Mouse (Mus musculus): Measurements from ENCODE around the gene Tyw5. TPM values are rescaled to one million over a fixed set of nuclear protein-coding genes. Genes with fewer than 3 reads are reported as not detected.

Tyw5 gene
- total RNA-seq (2023), result 10 to 100 TPM; 12.5 to 19.6 TPM

DNA sequence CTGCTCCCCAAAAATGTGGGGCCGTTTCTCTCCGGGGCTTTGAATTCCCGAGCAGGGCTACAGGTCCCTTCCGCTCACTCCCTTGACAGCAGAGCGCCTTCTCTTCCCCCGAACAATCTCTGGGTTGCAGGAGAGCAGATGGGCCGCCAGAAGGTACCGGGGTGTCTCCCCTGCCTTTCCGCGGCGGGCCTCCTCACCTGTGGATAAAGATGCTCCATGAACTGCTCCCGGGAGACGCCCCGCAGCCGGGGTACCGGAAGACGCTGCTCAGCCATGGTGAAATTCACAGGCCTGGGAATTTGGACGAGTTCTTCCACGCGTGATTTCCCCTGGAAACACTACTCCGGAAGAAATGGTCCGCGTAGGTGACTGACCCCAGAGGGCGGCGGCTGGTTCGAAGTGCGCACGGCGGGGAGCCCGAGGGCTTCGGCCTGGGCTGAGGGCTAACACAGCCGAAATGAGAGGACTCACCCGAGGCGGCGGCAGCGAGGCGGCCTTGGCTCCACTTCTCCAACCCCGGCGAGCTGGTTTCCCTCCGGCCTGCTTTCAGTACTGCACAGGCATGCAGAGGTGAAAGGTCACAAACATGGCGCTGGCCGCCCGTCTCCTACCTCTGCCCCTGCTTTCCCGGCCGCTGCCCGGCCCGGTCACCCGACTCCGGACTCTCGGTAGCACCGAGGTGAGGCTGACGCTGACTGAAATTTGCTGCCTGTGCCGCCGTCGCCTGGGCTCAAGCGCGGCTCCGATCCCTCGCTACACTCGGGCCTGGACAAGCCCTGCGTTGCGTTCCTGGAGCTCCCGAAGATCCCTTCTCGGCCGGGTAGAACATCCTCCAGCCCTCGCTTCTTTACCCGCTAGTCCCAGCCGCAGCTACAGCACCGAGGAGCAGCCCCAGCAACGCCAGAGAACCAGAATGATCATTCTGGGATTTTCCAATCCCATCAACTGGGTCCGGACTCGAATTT is at the start of gene Tyw5, which contains the start of gene Maip1:
Tyw5 (minus strand) TSS at position 915 of the 965 bp plus-strand sequence.
Maip1 (plus strand) TSS at position 142 of the 965 bp plus-strand sequence.

DNA sequence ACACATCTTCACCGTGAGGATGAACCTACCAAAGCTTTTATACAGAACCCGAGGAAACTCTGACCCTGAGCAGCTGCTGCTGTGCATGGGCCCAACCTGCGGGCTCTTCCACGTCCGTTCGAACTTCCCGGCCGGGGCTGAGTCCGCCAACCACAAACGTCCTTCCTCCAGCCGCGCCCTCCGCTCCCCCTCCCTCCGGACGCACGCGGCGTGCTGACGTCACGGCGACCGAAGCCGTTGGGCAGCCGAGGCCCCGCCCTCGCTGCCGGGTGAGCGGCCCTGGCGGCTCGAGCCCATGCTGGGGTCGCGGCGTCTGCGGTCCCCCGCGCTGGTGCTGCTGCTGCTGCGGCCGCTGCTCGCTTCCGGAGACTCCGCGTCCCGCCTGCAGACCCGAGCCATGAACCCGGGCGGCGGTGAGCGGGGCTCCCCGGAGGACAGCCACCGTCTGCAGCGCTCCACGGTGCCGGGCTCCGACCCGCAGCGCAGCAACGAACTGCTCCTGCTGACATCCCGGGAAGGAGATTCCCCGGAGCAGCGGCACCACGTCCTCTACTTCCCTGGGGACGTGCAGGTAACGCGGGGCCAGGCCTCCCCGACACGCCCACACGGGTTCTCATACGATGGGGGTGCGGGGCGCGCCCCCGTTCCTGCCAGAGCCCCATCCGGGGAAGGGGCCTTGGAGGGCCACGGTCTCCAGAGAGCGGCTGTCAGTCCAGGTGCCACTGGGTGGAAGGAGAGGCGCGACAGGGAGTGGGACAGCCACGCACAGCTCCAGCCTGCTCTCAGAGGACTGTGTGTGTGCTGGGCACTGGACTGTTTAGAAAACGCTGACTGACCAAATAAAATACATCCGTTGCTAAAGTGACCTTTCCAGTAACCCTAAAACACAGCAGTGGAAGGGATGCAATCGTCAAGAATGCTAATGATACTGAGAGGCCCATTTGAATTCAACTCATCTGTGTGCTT is 29.2 kb downstream of the Tyw5 start, which contains the start of gene 1700066M21Rik:
1700066M21Rik (plus strand) TSS at position 245 of the 966 bp plus-strand sequence.

Other genes starting within 250 kb of the Tyw5 start
- 1 to 10 TPM; 5.8 to 7.9 TPM for gene 1700066M21Rik, start 29.5 kb downstream of the Tyw5 start, total RNA-seq (2023)
- gene Maip1, start 773 bp downstream of the Tyw5 start, total RNA-seq (2023), result 1 to 10 TPM; 9.1 to 9.8 TPM

All from monocyte, adult 59 days (primary cell).